Mouse (Mus musculus): ENCODE results near the gene Ccdc152. TPM values are rescaled to one million over a fixed set of nuclear protein-coding genes. Genes with fewer than 3 reads are reported as not detected.

The Ccdc152 gene
- polyA plus RNA-seq, 1 experiment from 2014 or later, result 0.30 TPM

DNA sequence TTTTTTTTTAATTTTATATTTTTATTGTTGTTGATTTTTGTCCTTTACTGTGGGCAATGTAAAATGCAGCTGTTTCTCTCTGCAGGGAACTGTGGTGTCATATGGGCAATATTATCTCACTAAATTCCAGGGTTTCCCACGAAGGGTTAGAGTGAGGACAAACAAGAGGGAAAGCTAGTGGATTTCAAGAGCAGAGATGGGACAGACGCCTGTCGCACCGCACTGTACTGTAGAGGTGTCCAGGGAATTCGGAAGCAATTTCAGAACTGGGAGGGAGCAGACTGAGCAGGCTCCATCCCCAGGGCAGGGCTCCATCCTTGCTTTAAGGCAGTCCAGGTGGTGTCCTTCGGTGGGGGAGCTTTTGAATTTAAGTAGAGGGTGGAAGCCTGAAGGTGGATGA lies 32.1 kb downstream of the Ccdc152 start:
- no peaks in the 10 kb centered on the region for H3K36me3 ChIP-seq (replicated peaks)
- H3K9ac ChIP-seq, result no peak overlapping the region
- no peaks in the 10 kb centered on the region for H3K27me3 ChIP-seq (replicated peaks)
- peak; percentile 51; the same call in 1 of the 2 replicates for ATAC-seq (replicated peaks)
- no peaks in the 10 kb centered on the region for H3K9me3 ChIP-seq
- peak overlapping the region; percentile 19 for H3K4me3 ChIP-seq
- WGBS, result 48% methylated on average over 6 of the region's 6 CpGs
- H3K27ac ChIP-seq, result no peak overlapping the region
- H3K4me2 ChIP-seq, result peak overlapping the region; percentile 41
- peaks cover 11% of the 10 kb centered on the region for H3K4me1 ChIP-seq

DNA sequence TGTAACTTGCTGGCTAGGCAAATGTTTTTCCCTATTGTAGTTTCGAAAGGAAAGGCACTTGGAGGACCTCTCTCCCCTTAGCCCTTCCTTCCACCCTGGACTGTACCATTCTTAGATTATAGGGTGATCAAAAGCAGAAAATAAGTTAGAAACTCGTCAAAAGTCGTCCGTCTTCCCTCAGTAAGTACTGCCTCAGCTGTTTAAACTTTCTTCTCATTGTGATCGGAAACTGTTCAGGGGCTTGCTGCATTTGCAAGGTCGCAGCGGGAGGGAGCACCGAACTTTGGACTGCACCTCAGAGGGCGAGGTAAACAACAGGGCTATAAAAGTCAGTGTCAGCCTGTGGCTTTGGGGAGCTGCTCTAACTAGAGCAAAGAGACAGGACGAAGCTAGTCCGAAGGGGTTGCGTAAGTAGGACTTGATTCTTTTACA lies 32.7 kb downstream of the Ccdc152 start:
- ATAC-seq (replicated peaks), result 0 out of 2 replicates have a peak, but pooled peaks have one; percentile 26
- Histone ChIP-seq H3K27ac (peak overlapping the region; percentile 53; the same call in 1 of the 2 replicates), H3K4me1 (peaks cover 11% of the 10 kb centered on the region), H3K4me2 (peak overlapping the region; percentile 41), H3K36me3 (replicated peaks) (no peaks in the 10 kb centered on the region), H3K27me3 (replicated peaks) (no peaks in the 10 kb centered on the region), H3K9ac (no peak overlapping the region), H3K4me3 (peak overlapping the region; percentile 19), H3K9me3 (no peaks in the 10 kb centered on the region)
- 2% methylated on average over 12 of the region's 12 CpGs for WGBS

GRCm38 (mm10) chr15:3269996-3270645 lies 33.2 kb downstream of the Ccdc152 start:
- peak overlapping the region; percentile 41 for H3K4me2 ChIP-seq
- no peaks in the 10 kb centered on the region for H3K27me3 ChIP-seq (replicated peaks)
- H3K4me3 ChIP-seq, result peak overlapping the region; percentile 19; the same call in 1 of the 2 replicates
- WGBS, result 11% methylated on average over 6 of the region's 6 CpGs
- no peaks in the 10 kb centered on the region for H3K36me3 ChIP-seq (replicated peaks)
- no peak overlapping the region for H3K9ac ChIP-seq
- no peak overlapping the region for H3K27ac ChIP-seq
- H3K9me3 ChIP-seq, result no peaks in the 10 kb centered on the region
- ATAC-seq (replicated peaks), result peak; percentile 55
- peaks cover 11% of the 10 kb centered on the region for H3K4me1 ChIP-seq

- Histone ChIP-seq H3K4me2 (no peak overlapping the region), H3K9ac (no peak overlapping the region), H3K4me1 (peaks cover 11% of the 10 kb centered on the region), H3K4me3 (no peak overlapping the region), H3K9me3 (no peaks in the 10 kb centered on the region), H3K36me3 (replicated peaks) (no peaks in the 10 kb centered on the region), H3K27ac (no peak overlapping the region), H3K27me3 (replicated peaks) (no peaks in the 10 kb centered on the region)
- 88% methylated on average over 4 of the region's 4 CpGs for WGBS
- ATAC-seq (replicated peaks), result no peak
Observed at GRCm38 (mm10) chr15:3269496-3269895, 33.8 kb downstream of the Ccdc152 start.

GRCm38 (mm10) chr15:3268247-3268646 lies 35.1 kb downstream of the Ccdc152 start, which contains the start of gene Selenop:
Gene Selenop, plus strand, starts transcription at chr15:3268547.
- H3K36me3 ChIP-seq (replicated peaks), result no peaks in the 10 kb centered on the region
- peaks cover 11% of the 10 kb centered on the region for H3K4me1 ChIP-seq
- H3K9ac ChIP-seq, result no peak within 1 kb of the TSS
- H3K4me2 ChIP-seq, result no peak within 1 kb of the TSS
- H3K4me3 ChIP-seq, result no peak within 1 kb of the TSS
- 83% methylated on average over 6 of the region's 6 CpGs for WGBS
- no peak within 1 kb of the TSS for H3K27ac ChIP-seq
- H3K9me3 ChIP-seq, result no peaks in the 10 kb centered on the region
- no peak for ATAC-seq (replicated peaks)
- no peaks in the 10 kb centered on the region for H3K27me3 ChIP-seq (replicated peaks)

DNA sequence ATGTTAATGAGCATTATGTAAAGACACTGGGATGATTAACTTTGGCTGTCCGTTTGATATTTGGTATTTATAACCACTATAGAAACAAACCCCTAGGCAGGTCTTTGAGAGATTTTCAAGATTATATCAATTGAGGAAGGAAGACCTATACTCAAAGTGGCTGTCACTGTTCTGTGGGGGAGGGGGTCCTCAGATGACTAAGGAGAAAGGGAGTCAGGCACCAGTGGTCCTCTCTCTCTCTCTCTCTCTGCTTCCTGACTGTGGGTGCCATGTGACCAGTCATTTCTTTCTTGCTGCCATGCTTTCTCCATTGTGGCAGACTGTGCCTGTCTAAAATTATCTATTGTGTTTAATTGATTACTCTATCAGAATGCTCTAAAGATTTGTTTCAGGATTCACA lies 38.5 kb downstream of the Ccdc152 start:
- Histone ChIP-seq H3K4me2 (no peak overlapping the region), H3K36me3 (replicated peaks) (no peaks in the 10 kb centered on the region), H3K4me3 (no peak overlapping the region), H3K4me1 (peaks cover under 1% of the 10 kb centered on the region), H3K27me3 (replicated peaks) (no peaks in the 10 kb centered on the region), H3K9me3 (no peaks in the 10 kb centered on the region), H3K9ac (no peak overlapping the region), H3K27ac (no peak overlapping the region)
- no peak for ATAC-seq (replicated peaks)
- WGBS, result 88% methylated on average over 1 of the region's 1 CpGs

DNA sequence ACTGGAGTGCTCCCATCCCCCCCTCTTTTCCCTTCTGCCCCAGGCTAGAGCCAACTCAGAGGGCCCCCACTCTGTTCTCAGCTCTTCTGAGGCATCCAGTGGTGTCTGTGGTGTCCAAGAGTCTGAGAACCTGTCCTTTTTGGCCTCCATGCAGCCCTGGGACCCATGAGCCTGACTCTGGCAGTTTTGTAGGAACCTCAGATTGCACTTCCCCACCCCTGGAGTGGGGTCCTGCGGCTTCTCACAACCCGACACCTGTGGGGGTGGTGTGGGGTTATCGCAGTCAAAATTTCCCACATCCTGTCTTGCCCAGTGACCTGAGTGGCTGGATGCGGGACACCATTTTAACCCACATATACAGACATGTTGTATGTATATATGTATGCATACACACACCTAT lies 39.0 kb downstream of the Ccdc152 start:
- no peaks in the 10 kb centered on the region for H3K4me1 ChIP-seq
- H3K4me3 ChIP-seq, result no peak overlapping the region
- peak; percentile 33; the same call in 1 of the 2 replicates for ATAC-seq (replicated peaks)
- H3K9ac ChIP-seq, result no peak overlapping the region
- no peaks in the 10 kb centered on the region for H3K36me3 ChIP-seq (replicated peaks)
- 93% methylated on average over 4 of the region's 4 CpGs for WGBS
- no peak overlapping the region for H3K27ac ChIP-seq
- H3K9me3 ChIP-seq, result no peaks in the 10 kb centered on the region
- no peaks in the 10 kb centered on the region for H3K27me3 ChIP-seq (replicated peaks)
- H3K4me2 ChIP-seq, result no peak overlapping the region

DNA sequence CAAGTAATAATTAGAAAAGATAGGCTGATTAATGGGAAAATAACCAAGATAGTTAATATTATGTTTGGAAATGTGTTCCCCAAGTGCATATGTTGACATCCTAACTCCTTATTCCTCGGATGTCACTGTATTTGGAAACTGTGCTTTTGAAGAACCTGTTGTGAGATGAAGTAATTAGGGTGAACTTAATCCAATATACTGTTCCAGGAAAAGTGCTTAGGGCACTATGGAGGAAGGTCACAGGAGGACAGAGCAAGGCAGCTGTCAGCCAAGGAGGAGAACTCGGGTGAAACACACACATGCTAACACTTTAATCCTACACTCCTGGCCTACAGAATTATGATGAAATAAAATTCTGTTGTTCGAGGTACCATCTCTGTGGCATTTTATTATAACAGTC lies 40.4 kb downstream of the Ccdc152 start:
- WGBS, result 77% methylated on average over 3 of the region's 3 CpGs
- Histone ChIP-seq H3K36me3 (replicated peaks) (no peaks in the 10 kb centered on the region), H3K27me3 (replicated peaks) (no peaks in the 10 kb centered on the region), H3K4me1 (no peaks in the 10 kb centered on the region), H3K4me2 (no peak overlapping the region), H3K9me3 (no peaks in the 10 kb centered on the region), H3K4me3 (no peak overlapping the region), H3K27ac (no peak overlapping the region), H3K9ac (no peak overlapping the region)
- ATAC-seq (replicated peaks), result no peak

- Histone ChIP-seq H3K27ac (no peak overlapping the region), H3K9me3 (no peaks in the 10 kb centered on the region), H3K4me1 (no peaks in the 10 kb centered on the region), H3K9ac (no peak overlapping the region), H3K4me3 (no peak overlapping the region), H3K4me2 (no peak overlapping the region), H3K36me3 (replicated peaks) (no peaks in the 10 kb centered on the region), H3K27me3 (replicated peaks) (no peaks in the 10 kb centered on the region)
- no peak for ATAC-seq (replicated peaks)
- WGBS, result 93% methylated on average over 4 of the region's 4 CpGs
Observed at GRCm38 (mm10) chr15:3260309-3260708, 43.0 kb downstream of the Ccdc152 start.

GRCm38 (mm10) chr15:3259025-3259424 lies 44.3 kb downstream of the Ccdc152 start:
- ATAC-seq (replicated peaks), result no peak
- no peak overlapping the region for H3K27ac ChIP-seq
- no peak overlapping the region for H3K4me2 ChIP-seq
- no peaks in the 10 kb centered on the region for H3K27me3 ChIP-seq (replicated peaks)
- 91% methylated on average over 1 of the region's 1 CpGs for whole genome bisulfite sequencing
- no peaks in the 10 kb centered on the region for H3K36me3 ChIP-seq (replicated peaks)
- no peak overlapping the region for H3K9ac ChIP-seq
- H3K9me3 ChIP-seq, result no peaks in the 10 kb centered on the region
- no peak overlapping the region for H3K4me3 ChIP-seq
- H3K4me1 ChIP-seq, result no peaks in the 10 kb centered on the region

DNA sequence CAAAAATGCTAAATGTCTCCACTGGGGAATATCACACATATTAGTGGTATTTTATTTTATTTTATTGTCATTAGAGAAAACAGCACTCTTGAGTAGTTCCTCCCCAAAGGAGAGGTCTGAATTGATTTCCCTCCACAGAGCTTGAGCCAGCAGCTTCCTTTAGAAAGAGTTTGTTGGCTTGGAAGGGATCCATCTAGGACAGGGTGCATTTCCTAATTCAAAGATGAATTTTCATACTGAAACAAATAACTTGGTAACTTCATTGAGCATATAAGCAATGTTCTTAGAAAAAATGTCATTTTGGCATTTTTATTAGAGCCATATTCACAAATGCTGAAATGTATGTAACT lies 51.6 kb downstream of the Ccdc152 start:
- Histone ChIP-seq H3K27me3 (replicated peaks) (no peaks in the 10 kb centered on the region), H3K4me2 (no peak overlapping the region), H3K4me3 (no peak overlapping the region), H3K36me3 (replicated peaks) (no peaks in the 10 kb centered on the region), H3K9ac (no peak overlapping the region), H3K9me3 (no peaks in the 10 kb centered on the region), H3K4me1 (no peaks in the 10 kb centered on the region), H3K27ac (no peak overlapping the region)
- no peak for ATAC-seq (replicated peaks)

DNA sequence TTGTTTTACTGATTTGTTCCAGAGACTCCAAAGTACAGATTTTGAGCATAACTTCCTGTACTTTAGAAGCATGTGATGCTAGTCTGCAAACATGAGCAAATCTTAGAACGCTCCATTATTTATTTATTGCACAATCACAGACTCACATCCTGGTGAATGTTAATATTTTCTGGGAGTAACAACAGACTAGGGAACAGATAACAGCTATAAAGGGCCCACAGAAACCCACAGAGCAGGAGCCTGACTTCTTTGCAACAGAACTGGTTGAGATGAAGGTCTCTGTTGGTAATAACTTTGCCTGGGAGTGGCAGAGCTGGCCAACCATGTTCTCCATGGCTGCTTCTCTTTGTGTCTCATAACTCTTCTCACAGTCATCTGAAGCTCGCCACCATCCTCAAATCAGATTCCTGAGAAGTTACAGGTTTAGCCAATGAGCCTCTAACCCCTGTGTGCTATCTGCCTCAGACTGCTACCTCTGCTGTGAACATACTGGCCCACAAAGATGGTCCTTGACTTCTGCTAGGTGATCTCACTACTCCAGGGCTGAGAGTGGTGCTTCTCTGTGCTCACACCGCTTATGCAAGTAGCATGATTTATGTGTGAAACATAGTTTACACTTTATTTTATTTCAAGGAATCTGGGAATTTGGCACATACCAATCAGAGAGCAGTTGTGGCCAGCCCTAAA lies 52.2 kb downstream of the Ccdc152 start:
- 89% methylated on average over 3 of the region's 3 CpGs for WGBS
- H3K36me3 ChIP-seq (replicated peaks), result no peaks in the 10 kb centered on the region
- no peak for ATAC-seq (replicated peaks)

DNA sequence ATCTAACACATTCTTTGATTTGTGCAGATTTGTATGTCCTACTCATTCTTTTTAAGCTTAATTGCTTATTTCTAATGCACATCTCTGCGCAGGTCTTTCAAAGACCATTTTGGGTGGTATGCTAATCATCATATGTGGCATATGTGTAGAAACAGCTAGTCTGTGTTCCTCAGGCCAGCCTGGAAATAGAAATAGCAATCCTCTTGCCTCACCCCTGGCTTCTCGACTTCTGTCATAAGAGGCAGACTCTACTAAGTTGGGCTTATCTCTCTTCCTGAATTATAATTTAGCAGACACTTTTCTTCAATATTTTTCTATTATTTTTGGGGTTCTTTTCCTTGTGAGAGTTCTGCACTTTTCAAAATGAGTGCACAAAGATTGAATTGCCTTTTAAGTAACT lies 52.7 kb downstream of the Ccdc152 start:
- H3K27ac ChIP-seq, result no peak overlapping the region
- ATAC-seq (replicated peaks), result no peak
- H3K27me3 ChIP-seq (replicated peaks), result no peaks in the 10 kb centered on the region
- no peaks in the 10 kb centered on the region for H3K9me3 ChIP-seq
- no peak overlapping the region for H3K9ac ChIP-seq
- no peaks in the 10 kb centered on the region for H3K4me1 ChIP-seq
- H3K4me2 ChIP-seq, result no peak overlapping the region
- H3K36me3 ChIP-seq (replicated peaks), result no peaks in the 10 kb centered on the region
- WGBS, result 82% methylated on average over 2 of the region's 2 CpGs
- no peak overlapping the region for H3K4me3 ChIP-seq

More for the DNA sequence above, 52.2 kb downstream of the Ccdc152 start:
- Histone ChIP-seq H3K9ac (no peak overlapping the region), H3K27ac (no peak overlapping the region), H3K4me1 (no peaks in the 10 kb centered on the region), H3K4me3 (no peak overlapping the region), H3K27me3 (replicated peaks) (no peaks in the 10 kb centered on the region), H3K9me3 (no peaks in the 10 kb centered on the region), H3K4me2 (no peak overlapping the region)

Data from midbrain, embryonic 15.5 days (tissue).